Mouse (Mus musculus) adrenal gland, postnatal 14 days (tissue): ENCODE data around the gene Gm7903. TPM values are rescaled to one million over a fixed set of nuclear protein-coding genes. Genes with fewer than 3 reads are reported as not detected.
"Not testable (repeated sequence)": the region's sequence is repeated elsewhere in the genome, so short reads cannot be mapped to it uniquely, and the experiment has no call there.

Source experiments
- DNase-seq: peaks from one replicate; pipeline ENCODE4 v3.0.0; 2021; ENCODE audit warnings: mixed read lengths
- long read RNA-seq, 2 experiments: library from polyadenylated mRNA; stranded (forward); transcript quantifications; one replicate each; pipeline ENCODE4 v2.0.0; 2021
- total RNA-seq: library from RNA; stranded (reverse); gene quantifications from 2 replicates; pipeline ENCODE4 v1.2.3, GENCODE M21; 2021

Gene Gm7903
- total RNA-seq: not detected in 2 replicates
- long read RNA-seq, experiment 1: 0 reads
- long read RNA-seq, experiment 2: 0 reads

GRCm38 (mm10) chrX:135433535-135433934 lies at the start of gene Gm7903:
Gene Gm7903 (plus strand): TSS chrX:135433835.
- not testable (repeated sequence) for DNase-seq

- DNase-seq: not testable (repeated sequence)
These were observed 30.1 kb upstream of the Gm7903 start for GRCm38 (mm10) chrX:135403578-135403977.

GRCm38 (mm10) chrX:135421203-135421602 lies 12.4 kb upstream of the Gm7903 start:
- DNase-seq: not testable (repeated sequence)

- DNase-seq: not testable (repeated sequence)
These were observed 11.8 kb upstream of the Gm7903 start for GRCm38 (mm10) chrX:135421824-135422223.

GRCm38 (mm10) chrX:135422473-135422872 lies 11.2 kb upstream of the Gm7903 start:
- not testable (repeated sequence) for DNase-seq

- DNase-seq: not testable (repeated sequence)
These were observed 30.5 kb downstream of the Gm7903 start for GRCm38 (mm10) chrX:135464160-135464559.

- DNase-seq: not testable (repeated sequence)
These were observed 48.3 kb downstream of the Gm7903 start for GRCm38 (mm10) chrX:135481902-135482301.

- DNase-seq: not testable (repeated sequence)
These were observed 49.5 kb downstream of the Gm7903 start for GRCm38 (mm10) chrX:135483183-135483582.

Other genes with a start within 250 kb of the Gm7903 start
- 0.89 and 1.5 TPM in 2 replicates for gene Tceal6, start 223.1 kb upstream of the Gm7903 start, total RNA-seq
- not detected in 2 replicates for gene Pramel3, start 131.5 kb upstream of the Gm7903 start, total RNA-seq
- not detected in 2 replicates for gene Gm5128, start 60.6 kb upstream of the Gm7903 start, total RNA-seq
- not detected in 2 replicates for gene AV320801, start 60.8 kb downstream of the Gm7903 start, total RNA-seq
- gene Nxf7, start 164.9 kb downstream of the Gm7903 start, total RNA-seq: not detected in 2 replicates
- not detected in 2 replicates for gene Prame, start 193.9 kb downstream of the Gm7903 start, total RNA-seq